Mouse (Mus musculus) liver, postnatal 0 days (tissue): ENCODE results near the gene Zkscan4. TPM values are rescaled to one million over a fixed set of nuclear protein-coding genes. Genes with fewer than 3 reads are reported as not detected.
A peak's percentile ranks its signal among the peaks of the same experiment; 100 is the strongest.
"Not testable (repeated sequence)": the region's sequence is repeated elsewhere in the genome, so short reads cannot be mapped to it uniquely, and the experiment has no call there.

Experiments
- ATAC-seq: fragments of 200-750 bp; cut with Nextera tagmentation; 2 replicates; pipeline ENCODE4 v1.8.0; 2017; ENCODE audit warnings: mild to moderate bottlenecking, moderate library complexity
- DNase-seq: peaks from one replicate; pipeline ENCODE4 v3.0.0-alpha.2; 2016
- H3K27ac ChIP-seq: fragments of 300-500 bp; sonication (generic); 2 replicates; pipeline ENCODE4 v1.5.1; 2014; ENCODE audit warnings: antibody characterized with exemption, moderate library complexity, mild to moderate bottlenecking, low read depth
- H3K27me3 ChIP-seq: fragments of 300-500 bp; sonication (generic); 2 replicates; pipeline ENCODE4 v1.6.1; 2014; ENCODE audit warnings: low read length, control low read depth, mixed read lengths; ENCODE audit not compliant: insufficient read depth
- H3K36me3 ChIP-seq: fragments of 300-500 bp; sonication (generic); replicated peaks from 2 replicates; pipeline ENCODE4 v1.6.1; 2014; ENCODE audit warnings: mild to moderate bottlenecking, control low read depth, low read length, moderate library complexity, mixed read lengths; ENCODE audit not compliant: insufficient read depth
- H3K4me1 ChIP-seq: fragments of 300-500 bp; sonication (generic); 2 replicates; pipeline ENCODE4 v1.6.1; 2014; ENCODE audit warnings: antibody characterized with exemption, mild to moderate bottlenecking, control low read depth; ENCODE audit not compliant: insufficient read depth
- H3K4me2 ChIP-seq: fragments of 300-500 bp; sonication (generic); 2 replicates; pipeline ENCODE4 v1.6.1; 2014; ENCODE audit warnings: low read depth, mild to moderate bottlenecking, low read length, moderate library complexity, mixed read lengths
- H3K4me3 ChIP-seq: fragments of 300-500 bp; sonication (generic); 2 replicates; pipeline ENCODE4 v1.5.1; 2014; ENCODE audit warnings: low read depth, low read length
- H3K9ac ChIP-seq: fragments of 300-500 bp; sonication (generic); replicated peaks from 2 replicates; pipeline ENCODE4 v1.6.1; 2014; ENCODE audit warnings: mild to moderate bottlenecking, moderate library complexity
- H3K9me3 ChIP-seq: fragments of 300-500 bp; sonication (generic); 2 replicates; pipeline ENCODE4 v1.6.1; 2016; ENCODE audit warnings: mild to moderate bottlenecking, control low read depth, low read length, mixed read lengths
- CTCF ChIP-seq: sonication (generic); IDR thresholded peaks from 2 replicates; pipeline ENCODE4 v1.5.1; 2016; ENCODE audit warnings: antibody characterized with exemption, low read depth
- EP300 ChIP-seq: IDR thresholded peaks from 2 replicates; pipeline ENCODE4 v1.6.1; 2016; ENCODE audit warnings: antibody characterized with exemption, low read depth, mild to moderate bottlenecking
- WGBS: fragments of 180-500 bp; shearing (Covaris S2); extraction: QIAGEN DNeasy Blood & Tissue Kit; methylation state at CpG from one replicate; pipeline ENCODE4 v1.1.7; 2014; ENCODE audit not compliant: insufficient replicate concordance; 5-methylcytosine and 5-hydroxymethylcytosine counted together
- microRNA counts: library from miRNA; unstranded; fragments of <30 nt; microRNA quantifications from one replicate; lab custom pipeline; 2015
- microRNA-seq: library from miRNA; unstranded; fragments of <30 nt; microRNA quantifications from one replicate; pipeline ENCODE4, GENCODE M21; 2016
- polyA plus RNA-seq: library from polyadenylated mRNA; unstranded; fragments of >200 nt; fragmentation: Nextera tagmentation; extraction: Ambion mirVana; gene quantifications from 2 replicates; pipeline ENCODE4 v1.2.1, GENCODE M21; 2015

Zkscan4 gene
- polyA plus RNA-seq, 1 experiment from 2014 or later, result 0.78 TPM

DNA sequence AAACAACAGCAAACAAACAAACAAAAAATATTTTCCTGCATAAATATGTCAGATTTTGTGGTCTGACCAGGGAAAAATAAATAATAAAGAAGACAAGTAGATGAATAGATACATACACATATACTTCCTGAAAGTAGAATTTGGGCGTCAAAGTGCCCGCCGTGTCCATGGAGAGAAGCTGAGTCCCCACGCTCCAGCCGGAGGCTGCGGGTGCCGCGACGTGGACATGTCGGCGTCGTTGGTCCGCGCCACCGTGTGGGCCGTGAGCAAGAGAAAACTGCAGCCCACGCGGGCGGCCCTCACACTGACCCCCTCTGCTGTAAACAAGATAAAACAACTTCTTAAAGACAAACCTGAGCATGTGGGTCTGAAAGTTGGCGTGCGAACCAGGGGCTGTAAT is 16.4 kb downstream of the Zkscan4 start, which contains the start of gene AK157302:
Gene AK157302 (plus strand): TSS at position 144 of the 400 bp plus-strand sequence.
- Histone ChIP-seq H3K27ac (no peak within 1 kb of the TSS), H3K9me3 (no peaks in the 10 kb centered on the region), H3K27me3 (no peaks in the 10 kb centered on the region), H3K9ac (no peak within 1 kb of the TSS), H3K36me3 (no peaks in the 10 kb centered on the region), H3K4me1 (no peaks in the 10 kb centered on the region), H3K4me3 (no peak within 1 kb of the TSS), H3K4me2 (no peak within 1 kb of the TSS)
- DNase-seq (no peak), ATAC-seq (no peak)
- 87% methylated on average over 21 of the region's 21 CpGs for WGBS
- TF ChIP-seq CTCF (no peak), EP300 (no peak)

DNA sequence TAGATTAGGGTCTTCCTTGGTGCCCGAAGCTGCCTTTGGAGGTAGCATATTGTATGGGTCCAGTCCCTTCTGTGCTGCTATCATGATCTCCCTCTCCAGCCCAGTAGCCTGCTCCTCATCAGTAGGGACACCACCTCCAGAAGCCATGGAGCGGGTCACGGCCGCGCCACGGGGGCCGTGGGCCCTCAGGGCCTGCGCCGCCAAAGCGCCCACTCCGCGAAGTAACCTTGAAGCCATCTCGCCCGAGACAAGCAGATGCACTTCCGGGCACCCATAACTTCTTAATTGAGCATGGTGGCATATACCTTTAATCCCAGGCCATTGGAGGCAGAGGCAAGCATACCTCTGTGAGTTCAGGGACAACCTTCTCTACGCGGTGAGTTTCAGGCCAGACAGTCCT is 22.5 kb downstream of the Zkscan4 start, which contains the start of gene Gm11273:
Gene Gm11273 (minus strand): TSS at position 237 of the 400 bp plus-strand sequence.
- H3K4me3 ChIP-seq, H3K9ac ChIP-seq, H3K27ac ChIP-seq, H3K4me1 ChIP-seq, H3K36me3 ChIP-seq, DNase-seq, H3K9me3 ChIP-seq, H3K27me3 ChIP-seq, ATAC-seq, H3K4me2 ChIP-seq: not testable (repeated sequence)
- 92% methylated on average over 16 of the region's 17 CpGs for WGBS

GRCm38 (mm10) chr13:21502296-21502695 is 23.6 kb downstream of the Zkscan4 start:
- no peak for DNase-seq
- Histone ChIP-seq H3K9me3 (no peaks in the 10 kb centered on the region), H3K27me3 (no peaks in the 10 kb centered on the region), H3K36me3 (no peaks in the 10 kb centered on the region), H3K9ac (no peak overlapping the region), H3K4me3 (no peak overlapping the region), H3K4me1 (0 out of 2 replicates have a peak, but pooled peaks cover 3% of the 10 kb centered on the region), H3K4me2 (no peak overlapping the region), H3K27ac (no peak overlapping the region)
- WGBS, result 73% methylated on average over 5 of the region's 5 CpGs
- TF ChIP-seq EP300 (no peak), CTCF (no peak)
- ATAC-seq, result no peak

- Histone ChIP-seq H3K36me3 (no peaks in the 10 kb centered on the region), H3K27ac (peak overlapping the region; percentile 69), H3K27me3 (no peaks in the 10 kb centered on the region), H3K4me3 (peak overlapping the region; percentile 63), H3K9me3 (no peaks in the 10 kb centered on the region), H3K4me1 (0 out of 2 replicates have a peak, but pooled peaks cover 3% of the 10 kb centered on the region), H3K9ac (peak overlapping the region; percentile 60), H3K4me2 (peak overlapping the region; percentile 63)
- peak; percentile 92 for DNase-seq
- WGBS, result under 1% methylated on average over 21 of the region's 21 CpGs
- ATAC-seq, result peak; percentile 100
- TF ChIP-seq EP300 (no peak), CTCF (no peak)
Observed at GRCm38 (mm10) chr13:21506221-21506649, 27.5 kb downstream of the Zkscan4 start.

GRCm38 (mm10) chr13:21530136-21530535 is 51.4 kb downstream of the Zkscan4 start:
- 41% methylated on average over 7 of the region's 7 CpGs for WGBS
- H3K9ac ChIP-seq, result no peak overlapping the region
- peak overlapping the region; percentile 74 for H3K4me2 ChIP-seq
- H3K9me3 ChIP-seq, result no peaks in the 10 kb centered on the region
- TF ChIP-seq EP300, result no peak
- TF ChIP-seq CTCF, result no peak
- H3K4me3 ChIP-seq, result peak overlapping the region; percentile 77
- no peaks in the 10 kb centered on the region for H3K27me3 ChIP-seq
- H3K4me1 ChIP-seq, result peaks cover 9% of the 10 kb centered on the region; the same call in 1 of the 2 replicates
- no peak overlapping the region for H3K27ac ChIP-seq
- ATAC-seq (no peak), DNase-seq (no peak)
- H3K36me3 ChIP-seq, result peaks cover 14% of the 10 kb centered on the region

- no peaks in the 10 kb centered on the region for H3K27me3 ChIP-seq
- no peak; the same call in 1 of the 2 replicates for TF ChIP-seq CTCF
- TF ChIP-seq EP300, result no peak
- H3K4me3 ChIP-seq, result peak within 1 kb of the TSS; percentile 77
- peak; percentile 90 for DNase-seq
- peak; percentile 100 for ATAC-seq
- no peaks in the 10 kb centered on the region for H3K9me3 ChIP-seq
- H3K4me1 ChIP-seq, result peaks cover 9% of the 10 kb centered on the region; the same call in 1 of the 2 replicates
- H3K36me3 ChIP-seq, result peaks cover 9% of the 10 kb centered on the region
- H3K9ac ChIP-seq, result peak within 1 kb of the TSS; percentile 92
- H3K27ac ChIP-seq, result peak within 1 kb of the TSS; percentile 92
- peak within 1 kb of the TSS; percentile 74 for H3K4me2 ChIP-seq
- 0% methylated on average over 39 of the region's 39 CpGs for WGBS
Observed at GRCm38 (mm10) chr13:21530781-21531201, 52.1 kb downstream of the Zkscan4 start, which contains the start of gene Zkscan8. Gene Zkscan8 (minus strand): TSS chr13:21531120.

MicroRNA genes within 50 kb of the gene (microRNA counts, 519-probe panel; counts per million panel counts)
- not detected for microRNA mmu-miR-1896 (lab: Ali Mortazavi, UCI)

Small RNA genes within 50 kb of the gene (microRNA-seq; reads per million reads assigned to microRNA genes)
- not detected for gene Mir1896

Other genes with a start within 250 kb of the Zkscan4 start
- gene Gpx5, start 186.2 kb upstream of the Zkscan4 start, polyA plus RNA-seq, result not detected in 2 replicates
- gene Gpx6, start 166.8 kb upstream of the Zkscan4 start, polyA plus RNA-seq, result 0.08 and 0.18 TPM in 2 replicates
- gene Olfr1367, start 132.0 kb upstream of the Zkscan4 start, polyA plus RNA-seq, result not detected in 2 replicates
- gene Zscan12, start 116.1 kb upstream of the Zkscan4 start, polyA plus RNA-seq, result 2.4 and 2.7 TPM in 2 replicates
- gene Zkscan3, start 76.2 kb upstream of the Zkscan4 start, polyA plus RNA-seq, result 22.2 and 24.6 TPM in 2 replicates
- gene Pgbd1, start 37.8 kb upstream of the Zkscan4 start, polyA plus RNA-seq, result 0.31 and 0.39 TPM in 2 replicates
- 13.3 and 15.2 TPM in 2 replicates for gene Zscan26, start 25.2 kb upstream of the Zkscan4 start, polyA plus RNA-seq
- 2.0 TPM in 2 replicates for gene Nkapl, start 10.4 kb upstream of the Zkscan4 start, polyA plus RNA-seq
- not detected in 2 replicates for gene Gm10065, start 534 bp downstream of the Zkscan4 start, polyA plus RNA-seq
- 0.52 and 0.70 TPM in 2 replicates for gene AK157302, start 16.3 kb downstream of the Zkscan4 start, polyA plus RNA-seq
- 6.4 and 8.9 TPM in 2 replicates for gene Gm11273, start 22.5 kb downstream of the Zkscan4 start, polyA plus RNA-seq
- 1.2 and 1.6 TPM in 2 replicates for gene Zkscan8, start 52.2 kb downstream of the Zkscan4 start, polyA plus RNA-seq
- gene Olfr1366, start 63.9 kb downstream of the Zkscan4 start, polyA plus RNA-seq, result not detected in 2 replicates
- gene Olfr1535, start 81.0 kb downstream of the Zkscan4 start, polyA plus RNA-seq, result 0.02 TPM in 1 of 2 replicates, not detected in the other
- not detected in 2 replicates for gene Olfr1364, start 102.9 kb downstream of the Zkscan4 start, polyA plus RNA-seq
- not detected in 2 replicates for gene Olfr1362, start 135.1 kb downstream of the Zkscan4 start, polyA plus RNA-seq
- not detected in 2 replicates for gene Olfr11, start 163.6 kb downstream of the Zkscan4 start, polyA plus RNA-seq
- gene Olfr1361, start 184.5 kb downstream of the Zkscan4 start, polyA plus RNA-seq, result not detected in 2 replicates
- not detected in 2 replicates for gene Olfr1360, start 198.5 kb downstream of the Zkscan4 start, polyA plus RNA-seq
- gene Olfr1359, start 219.2 kb downstream of the Zkscan4 start, polyA plus RNA-seq, result not detected in 2 replicates
- gene Hist1h2bl, start 237.2 kb downstream of the Zkscan4 start, polyA plus RNA-seq, result 0.51 and 1.9 TPM in 2 replicates
- 16.4 and 20.2 TPM in 2 replicates for gene Hist1h2ai, start 237.5 kb downstream of the Zkscan4 start, polyA plus RNA-seq
- gene Hist1h3h, start 238.8 kb downstream of the Zkscan4 start, polyA plus RNA-seq, result 7.1 and 8.7 TPM in 2 replicates
- gene Hist1h2bm, start 243.1 kb downstream of the Zkscan4 start, polyA plus RNA-seq, result 1.6 and 2.3 TPM in 2 replicates